Mouse (Mus musculus): ENCODE data around the gene Igf2bp1. TPM values are rescaled to one million over a fixed set of nuclear protein-coding genes. Genes with fewer than 3 reads are reported as not detected.

The Igf2bp1 gene
- total RNA-seq, 2 experiments from 2014 or later = 0.10 to 0.18 TPM

- DNase-seq (ENCODE audit: low spot score in 2 of 2) = no peak
These were observed 1.9 kb upstream of the Igf2bp1 start for GRCm38 (mm10) chr11:96007516-96008235.

- DNase-seq (ENCODE audit: low spot score in 2 of 2) = no peak
These were observed 1.2 kb upstream of the Igf2bp1 start for GRCm38 (mm10) chr11:96006852-96007515.

GRCm38 (mm10) chr11:96006367-96006851, 669 bp upstream of the Igf2bp1 start:
- no peak for DNase-seq (ENCODE audit: low spot score in 2 of 2)

DNA sequence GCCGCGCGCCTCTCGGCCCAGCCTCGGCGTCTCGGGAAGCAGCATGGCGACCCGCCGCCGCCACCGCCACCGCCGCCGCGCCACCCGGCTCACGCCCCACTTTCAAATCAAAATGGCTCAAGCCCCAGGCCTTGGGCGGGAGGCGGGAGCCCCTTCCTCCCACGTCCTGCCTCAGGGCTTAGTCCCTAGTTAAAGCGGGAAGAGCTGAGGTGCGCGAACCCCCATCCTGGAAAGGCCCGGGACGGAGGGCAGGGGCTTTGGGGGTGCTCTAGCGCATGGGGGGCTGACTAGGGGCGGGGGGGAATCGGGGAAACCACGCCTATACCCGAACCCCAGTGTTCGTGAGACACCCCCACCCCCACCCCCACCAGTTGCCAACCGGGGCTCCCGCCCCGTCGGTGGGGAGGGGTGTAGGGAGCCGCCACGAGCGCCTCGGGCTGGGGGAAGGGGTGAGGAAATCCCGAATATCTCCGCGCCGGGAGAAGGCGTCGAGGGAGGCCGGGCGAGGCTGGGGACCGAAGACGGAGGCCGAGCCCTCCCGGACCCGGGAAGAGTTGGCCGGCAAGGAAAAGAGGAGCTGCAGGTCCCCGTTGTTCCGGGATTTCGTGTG, 842 bp downstream of the Igf2bp1 start:
- no peak for DNase-seq (ENCODE audit: low spot score in 2 of 2)

DNA sequence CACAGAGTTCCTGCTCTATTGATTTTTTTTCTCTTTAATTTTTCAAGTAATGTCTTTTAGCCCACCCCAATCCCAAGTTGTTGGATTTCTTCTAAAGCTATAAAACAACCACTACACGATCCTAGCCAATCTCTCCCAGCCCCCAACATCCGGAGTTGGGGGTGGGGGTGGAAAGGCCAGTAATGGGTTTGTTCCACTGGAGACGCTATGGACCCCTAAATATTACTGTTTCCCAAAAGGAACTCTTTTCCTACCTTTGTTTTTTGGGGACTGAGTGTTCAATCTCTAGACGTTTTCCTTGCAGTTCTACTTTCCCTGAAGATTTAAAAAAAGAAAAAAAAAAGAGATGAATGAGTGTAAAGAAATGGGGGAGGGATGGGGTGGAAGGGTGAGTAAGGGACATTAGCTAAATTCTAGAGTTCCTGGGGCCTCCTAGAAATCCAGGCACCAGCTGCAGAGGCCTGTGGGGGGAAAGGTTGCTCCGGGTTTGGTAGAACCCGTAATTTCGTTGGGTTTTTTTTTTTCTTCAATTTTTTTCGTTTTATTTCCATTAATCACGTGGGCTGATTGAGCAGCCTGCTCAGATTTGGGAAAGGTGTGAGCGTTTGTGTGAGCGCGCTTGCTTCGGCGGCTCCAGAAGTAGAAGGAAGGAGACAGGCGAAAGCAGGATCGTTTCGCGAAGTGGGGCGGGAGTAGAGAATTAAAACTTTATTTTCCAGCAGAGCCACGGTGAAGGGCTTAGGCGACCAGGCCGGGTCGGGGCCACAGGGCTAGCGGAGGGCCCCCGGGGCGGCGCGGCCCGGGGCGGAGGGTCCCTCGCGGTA, 1.6 kb downstream of the Igf2bp1 start:
- DNase-seq (ENCODE audit: low spot score in 2 of 2) = no peak

- DNase-seq (ENCODE audit: low spot score in 2 of 2) = no peak
These were observed 2.4 kb downstream of the Igf2bp1 start for GRCm38 (mm10) chr11:96003100-96003900.

GRCm38 (mm10) chr11:95994151-95994550, 11.6 kb downstream of the Igf2bp1 start:
- no peak for DNase-seq (ENCODE audit: low spot score in 2 of 2)

- no peak for DNase-seq (ENCODE audit: low spot score in 2 of 2)
These were observed 14.6 kb downstream of the Igf2bp1 start for GRCm38 (mm10) chr11:95990886-95991708.

- DNase-seq (ENCODE audit: low spot score in 2 of 2) = no peak
These were observed 15.3 kb downstream of the Igf2bp1 start for GRCm38 (mm10) chr11:95990431-95990830.

DNA sequence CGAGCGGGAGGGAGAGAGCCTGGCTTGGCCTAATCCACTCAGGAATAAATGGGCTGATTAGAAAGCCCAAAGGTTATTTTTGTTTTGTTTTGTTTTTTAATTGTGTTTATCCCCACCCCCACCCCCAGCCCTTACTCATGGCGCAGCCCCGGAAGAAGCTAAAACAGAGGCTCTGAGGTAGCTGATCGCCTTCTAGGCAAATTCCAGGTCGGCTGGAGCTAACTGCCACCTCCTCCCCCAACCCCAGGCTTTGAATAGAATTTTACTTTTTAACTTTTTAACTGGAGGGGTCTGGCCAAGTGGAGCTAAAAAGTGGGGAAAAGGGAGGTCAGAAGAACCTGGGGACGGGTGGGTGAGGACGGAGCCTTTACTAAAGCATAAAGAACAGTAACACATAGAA, 15.9 kb downstream of the Igf2bp1 start:
- DNase-seq (ENCODE audit: low spot score in 2 of 2) = no peak

GRCm38 (mm10) chr11:95988533-95988932, 17.2 kb downstream of the Igf2bp1 start:
- peak in 1 of 2 experiments; percentile 28 for DNase-seq (ENCODE audit: low spot score in 2 of 2)

DNA sequence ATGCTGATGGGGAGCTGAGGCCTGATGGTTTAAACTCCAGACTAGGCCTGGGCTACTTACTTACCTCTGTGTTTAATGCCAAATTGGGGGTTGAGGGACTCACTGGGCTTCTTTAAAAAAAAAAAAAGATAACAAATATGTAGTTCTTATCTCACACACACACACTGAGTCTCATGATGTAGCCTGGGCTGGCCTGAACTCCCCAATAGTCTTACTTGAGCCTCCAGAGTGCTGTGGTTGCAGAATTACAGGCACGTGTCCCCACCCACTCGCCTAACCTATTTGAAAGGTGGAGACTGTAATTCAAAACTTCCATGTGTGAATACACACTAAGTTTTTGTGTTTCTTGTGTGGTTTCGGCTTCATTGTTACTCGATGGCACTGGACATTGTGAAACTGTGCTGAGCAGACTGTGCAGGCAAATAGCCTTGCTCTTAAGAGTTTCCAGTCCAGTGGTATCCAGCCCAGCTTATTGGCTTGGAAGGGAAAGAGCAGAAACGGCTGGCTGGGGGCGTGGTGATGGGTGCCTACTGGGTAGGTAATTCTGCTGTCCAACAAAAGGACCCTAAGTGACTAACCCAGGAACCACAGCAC, 17.8 kb downstream of the Igf2bp1 start:
- DNase-seq (ENCODE audit: low spot score in 2 of 2) = no peak

DNA sequence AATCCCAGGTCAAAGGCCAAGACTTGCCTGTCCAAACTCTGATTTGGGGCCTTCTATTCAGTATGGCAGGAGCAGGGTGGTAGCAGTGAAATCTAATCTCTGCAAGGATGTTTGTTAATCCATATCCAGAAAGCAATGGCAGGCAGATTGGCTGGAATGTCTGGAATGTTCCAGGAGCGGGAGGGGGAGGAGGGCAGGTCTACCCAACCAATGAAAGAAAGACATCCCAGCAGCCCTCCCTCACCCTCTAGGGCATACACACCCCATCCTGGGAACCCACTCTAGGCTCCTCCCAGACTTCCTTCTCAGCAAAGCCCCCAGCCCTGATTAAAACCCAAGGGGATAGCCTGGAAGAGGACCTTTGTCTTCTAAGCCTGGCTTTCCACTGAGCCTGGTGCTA, 23.3 kb downstream of the Igf2bp1 start:
- no peak for DNase-seq (ENCODE audit: low spot score in 2 of 2)

DNA sequence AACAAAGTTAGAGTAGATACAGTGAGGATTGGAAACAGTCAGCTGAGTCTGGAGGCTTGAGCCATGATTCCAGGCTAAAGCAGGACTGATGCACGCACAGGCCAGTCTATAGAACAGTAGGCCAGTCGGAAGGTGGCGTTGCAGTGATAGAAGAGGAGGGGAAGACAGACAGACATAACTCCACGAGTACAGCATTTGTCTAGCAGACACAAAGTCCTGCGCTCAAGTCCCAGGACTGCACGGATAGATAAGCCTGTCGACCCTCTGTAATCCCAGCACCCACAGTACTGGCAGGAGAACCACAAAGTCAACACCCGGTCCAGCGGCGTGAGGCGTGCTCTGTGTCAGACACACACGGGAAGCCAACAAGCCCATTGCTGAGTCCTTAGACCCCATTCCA, 23.9 kb downstream of the Igf2bp1 start:
- no peak for DNase-seq (ENCODE audit: low spot score in 2 of 2)

DNA sequence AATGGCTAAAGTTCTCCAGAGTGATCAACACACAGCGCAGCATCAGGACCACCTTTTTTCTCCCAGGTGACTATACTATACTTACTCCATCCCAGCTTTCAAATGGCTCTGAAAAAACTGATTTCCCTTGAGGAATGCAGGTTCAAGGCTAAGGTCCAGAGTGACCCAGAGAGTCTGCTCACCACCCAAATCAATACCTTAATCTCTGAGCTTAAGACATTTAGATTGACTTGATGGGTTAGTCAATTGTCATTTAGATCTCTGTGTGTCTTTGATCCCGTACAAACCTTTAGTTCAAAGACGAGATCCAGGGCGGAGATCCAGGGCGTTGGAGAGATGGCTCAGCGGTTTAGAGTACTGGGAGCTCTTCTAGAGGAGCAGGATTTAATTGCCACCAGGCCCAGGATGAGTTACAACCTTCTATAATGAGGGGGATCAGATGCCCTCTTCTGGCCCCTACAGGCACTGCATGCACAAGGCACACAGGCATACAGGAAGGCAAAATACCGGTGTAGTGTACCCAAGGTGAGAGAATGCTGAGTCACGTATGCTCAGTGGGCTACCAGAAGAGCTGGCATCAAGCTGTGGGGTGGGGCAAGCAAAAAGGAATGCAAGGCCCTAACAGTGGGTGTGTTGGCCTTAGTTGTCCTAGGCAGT, 24.9 kb downstream of the Igf2bp1 start:
- peak in 1 of 2 experiments; percentile 26 for DNase-seq (ENCODE audit: low spot score in 2 of 2)

GRCm38 (mm10) chr11:95978487-95978886, 27.3 kb downstream of the Igf2bp1 start:
- DNase-seq (ENCODE audit: low spot score in 2 of 2) = no peak

- DNase-seq (ENCODE audit: low spot score in 2 of 2) = no peak
These were observed 29.4 kb downstream of the Igf2bp1 start for GRCm38 (mm10) chr11:95976290-95976689.

DNA sequence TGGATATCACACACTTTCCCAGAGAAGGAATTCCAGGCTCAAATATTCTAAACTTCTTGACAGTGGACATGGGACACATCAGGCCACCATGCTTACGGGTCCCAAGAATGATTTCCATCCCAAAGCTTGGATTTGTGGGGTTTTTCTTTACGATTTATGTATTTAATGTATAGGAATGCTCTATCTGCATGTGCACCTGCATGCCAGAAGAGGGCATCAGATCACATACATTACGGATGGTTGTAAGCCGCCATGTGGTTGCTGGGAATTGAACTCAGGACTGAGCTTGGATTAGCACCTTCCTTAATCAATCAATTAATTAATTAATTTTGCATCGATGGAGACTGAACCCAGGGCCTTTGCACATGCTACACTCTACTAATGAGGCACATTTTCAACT, 30.0 kb downstream of the Igf2bp1 start:
- no peak for DNase-seq (ENCODE audit: low spot score in 2 of 2)

DNA sequence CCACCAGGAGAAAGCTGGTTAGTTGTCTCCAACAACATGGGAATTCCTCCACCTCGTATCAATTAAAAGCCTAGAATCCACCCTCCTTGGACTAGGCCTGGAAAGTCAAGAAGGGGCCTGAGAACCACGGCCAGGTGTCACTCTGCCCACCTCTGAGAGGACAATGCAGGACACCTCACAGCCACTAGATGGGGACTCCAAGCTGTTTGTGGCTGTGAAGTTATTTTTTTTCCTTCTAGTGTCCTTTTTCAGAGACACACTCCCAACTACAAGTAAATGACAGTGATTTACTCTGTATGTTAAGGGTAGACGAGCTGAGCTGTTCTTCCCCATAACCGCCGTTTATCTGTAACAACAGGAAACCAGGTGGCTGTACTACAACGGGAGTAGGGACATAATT, 32.6 kb downstream of the Igf2bp1 start:
- DNase-seq (ENCODE audit: low spot score in 2 of 2) = no peak
